Mouse (Mus musculus) lung, postnatal 4 days (tissue): ENCODE results near the gene Man1a.
A peak's percentile ranks its signal among the peaks of the same experiment; 100 is the strongest.

Experiments used
- DNase-seq, 2 experiments: peaks; one replicate each; pipeline ENCODE4 v3.0.0; 2021

Gene Man1a

GRCm38 (mm10) chr10:54060587-54060986 lies 15.8 kb downstream of the Man1a start:
- no peak for DNase-seq

GRCm38 (mm10) chr10:54059679-54060249 lies 16.6 kb downstream of the Man1a start:
- DNase-seq = no peak

- no peak for DNase-seq
Measured at GRCm38 (mm10) chr10:54059092-54059496, 17.3 kb downstream of the Man1a start.

GRCm38 (mm10) chr10:54058657-54059056 lies 17.8 kb downstream of the Man1a start:
- no peak for DNase-seq

GRCm38 (mm10) chr10:54054188-54054587 lies 22.2 kb downstream of the Man1a start:
- DNase-seq = no peak

- DNase-seq = no peak
Measured at GRCm38 (mm10) chr10:54047885-54048284, 28.5 kb downstream of the Man1a start.

- no peak for DNase-seq
Measured at GRCm38 (mm10) chr10:54043358-54043757, 33.1 kb downstream of the Man1a start.

GRCm38 (mm10) chr10:54042212-54042840 lies 34.1 kb downstream of the Man1a start:
- DNase-seq = no peak

GRCm38 (mm10) chr10:54040261-54041165 lies 35.9 kb downstream of the Man1a start:
- DNase-seq = peak; percentile 47 to 50

- no peak for DNase-seq
Measured at GRCm38 (mm10) chr10:54039754-54040153, 36.7 kb downstream of the Man1a start.

- no peak for DNase-seq
Measured at GRCm38 (mm10) chr10:54038734-54039133, 37.7 kb downstream of the Man1a start.

- DNase-seq = no peak
Measured at GRCm38 (mm10) chr10:54038180-54038579, 38.2 kb downstream of the Man1a start.

- DNase-seq = no peak
Measured at GRCm38 (mm10) chr10:54037348-54038010, 38.9 kb downstream of the Man1a start.

GRCm38 (mm10) chr10:54035586-54035985 lies 40.8 kb downstream of the Man1a start:
- no peak for DNase-seq

- DNase-seq = no peak
Measured at GRCm38 (mm10) chr10:54034779-54035178, 41.6 kb downstream of the Man1a start.

GRCm38 (mm10) chr10:54032316-54033092 lies 43.9 kb downstream of the Man1a start:
- peak; percentile 34 to 55 for DNase-seq

GRCm38 (mm10) chr10:54028866-54029265 lies 47.5 kb downstream of the Man1a start:
- DNase-seq = no peak

- DNase-seq = no peak
Measured at GRCm38 (mm10) chr10:54026738-54027427, 49.5 kb downstream of the Man1a start.

GRCm38 (mm10) chr10:54026101-54026500 lies 50.3 kb downstream of the Man1a start:
- DNase-seq = no peak

GRCm38 (mm10) chr10:54017904-54018454 lies 58.4 kb downstream of the Man1a start:
- no peak for DNase-seq

- no peak for DNase-seq
Measured at GRCm38 (mm10) chr10:54014116-54014758, 62.2 kb downstream of the Man1a start.
